Mouse (Mus musculus) spleen, postnatal 36 days (tissue): Measurements from ENCODE around the gene Abcb6.

Source experiments
- DNase-seq, 2 experiments: peaks; one replicate each; pipeline ENCODE4 v3.0.0; 2022; ENCODE audit warnings: low spot score in 2 of 2, mixed read lengths in 1 of 2

The Abcb6 gene

DNA sequence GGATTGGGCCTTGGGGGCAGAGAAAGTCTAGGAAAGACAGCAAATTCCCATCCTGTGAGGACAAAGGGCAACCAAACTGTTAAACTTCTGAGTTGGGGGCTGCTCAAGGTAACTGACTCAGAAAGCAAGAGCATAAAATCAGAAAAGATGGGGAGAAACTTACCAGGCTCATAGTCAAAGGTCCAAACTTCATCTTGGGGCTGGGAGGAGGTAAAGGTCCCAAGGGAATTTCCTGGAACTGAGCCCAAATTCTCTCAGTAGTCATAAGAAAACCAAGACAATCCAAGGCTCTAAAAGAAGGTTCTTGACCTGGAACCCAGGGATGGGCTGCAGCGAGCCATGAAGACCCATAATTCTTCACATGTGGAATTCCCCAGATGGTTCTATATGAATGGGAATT is 21.0 kb upstream of the Abcb6 start:
- DNase-seq = no peak

DNA sequence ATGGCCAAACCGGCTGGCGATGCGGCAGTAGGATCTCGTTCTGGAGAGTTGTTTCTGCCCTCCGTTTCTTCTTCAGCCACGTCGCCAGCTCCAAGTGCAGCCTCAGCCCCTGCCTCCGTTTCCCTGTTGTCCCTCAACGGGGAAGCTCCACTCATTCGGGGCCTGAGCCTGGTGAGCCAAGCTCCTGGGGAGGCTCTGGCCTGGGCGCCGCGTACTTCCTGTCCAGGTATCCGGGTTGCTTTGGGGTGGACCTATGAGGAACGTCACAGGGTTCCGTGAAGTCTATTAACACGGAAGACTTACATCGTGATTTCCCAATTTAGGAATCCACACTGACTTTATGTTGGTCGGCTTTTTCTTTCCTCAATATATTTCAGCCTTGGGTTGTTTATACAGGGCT is 12.3 kb upstream of the Abcb6 start:
- DNase-seq = peak in 1 of 2 experiments; percentile 46

- peak; percentile 97 to 98 for DNase-seq
Measured at GRCm38 (mm10) chr1:75191622-75192402, 11.6 kb upstream of the Abcb6 start, which contains the start of the genes Ankzf1 and Atg9a. Gene Ankzf1 (plus strand): TSS chr1:75192151. Gene Atg9a (minus strand): TSS chr1:75192196.

DNA sequence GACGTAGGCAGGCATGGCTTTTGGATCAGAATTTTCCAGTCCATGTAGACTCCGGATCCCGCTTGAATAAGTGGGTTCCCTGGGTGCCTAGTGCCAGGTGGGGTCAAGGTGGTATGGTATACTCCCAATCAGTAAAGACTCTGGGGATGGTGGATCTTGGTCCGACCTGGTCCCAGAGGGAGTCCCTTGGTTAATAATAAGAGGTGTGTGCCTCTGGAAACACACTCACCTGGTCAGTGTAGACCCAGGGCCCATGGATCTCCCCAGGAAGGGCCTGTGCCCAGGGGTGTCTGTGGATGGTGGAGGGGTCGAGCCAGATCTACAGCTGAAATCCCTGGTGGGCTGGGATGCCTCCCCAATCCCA is 11.0 kb upstream of the Abcb6 start:
- no peak for DNase-seq

DNA sequence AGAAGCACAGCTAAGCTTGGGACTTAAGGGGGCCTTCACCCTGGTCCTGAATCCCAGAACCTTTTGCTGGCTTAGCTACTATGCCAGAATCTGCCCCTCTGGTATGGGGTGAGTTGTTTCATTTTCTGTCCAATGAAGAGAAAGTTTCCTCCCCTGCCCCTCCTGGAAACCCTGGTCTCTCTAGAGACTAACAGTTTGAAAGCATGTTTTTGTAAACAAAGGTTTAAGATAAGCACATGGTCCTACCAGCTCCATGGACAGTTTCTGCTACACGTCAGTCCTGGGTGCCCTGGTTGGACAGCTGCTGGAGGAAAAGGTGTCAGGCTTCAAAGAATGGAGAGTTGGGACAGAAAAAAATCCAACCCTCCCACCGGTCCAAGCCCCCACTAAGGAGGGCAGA is 10.4 kb upstream of the Abcb6 start:
- DNase-seq = no peak

DNA sequence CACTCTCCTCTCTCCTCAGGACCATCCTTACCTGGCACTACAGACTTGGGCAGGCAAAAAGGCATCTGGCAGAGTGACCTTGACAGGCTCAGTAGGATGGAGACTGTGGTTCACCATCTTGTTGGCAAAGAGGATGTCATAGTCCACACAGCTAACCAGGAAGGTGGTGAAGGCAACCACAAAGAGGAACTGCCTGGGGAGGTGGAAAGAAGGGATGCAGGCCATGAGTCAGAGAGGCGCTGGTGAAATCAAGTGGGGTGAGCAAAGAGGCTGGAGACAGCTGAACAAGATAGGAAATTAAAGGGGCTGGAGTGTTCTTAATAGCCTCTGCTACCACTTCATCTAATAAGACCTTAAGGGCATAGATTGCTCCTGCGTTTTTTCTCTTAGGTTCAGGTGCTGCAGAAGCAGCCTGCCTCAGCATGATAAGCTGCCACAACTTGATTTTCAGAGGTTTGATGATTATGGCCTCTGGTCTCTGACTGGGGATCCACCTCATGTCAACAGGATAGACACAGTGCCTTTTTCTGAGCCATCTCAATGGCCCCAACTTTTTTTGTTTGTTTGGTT is 7.8 kb upstream of the Abcb6 start:
- no peak for DNase-seq

- DNase-seq = no peak
Measured at GRCm38 (mm10) chr1:75187126-75187525, 6.9 kb upstream of the Abcb6 start.

DNA sequence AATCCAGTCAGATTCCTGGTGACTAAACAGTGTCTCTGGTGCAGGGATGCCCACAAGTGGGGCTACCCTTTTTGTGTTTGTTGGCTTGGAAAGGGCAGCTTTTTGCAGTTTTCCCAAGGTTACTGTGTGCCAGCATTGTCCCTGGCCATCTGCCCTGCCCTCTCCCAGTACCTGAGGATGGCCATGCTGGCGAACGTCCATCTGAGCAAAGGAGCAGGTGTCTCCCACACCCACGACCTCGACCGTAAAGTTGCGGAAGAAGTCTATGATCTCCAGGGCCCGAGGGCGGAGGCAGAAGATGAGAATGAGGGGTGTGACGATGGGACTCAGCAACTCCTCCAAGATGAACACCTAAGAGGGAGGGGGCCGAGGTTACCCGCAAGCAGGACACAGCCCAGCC is 5.3 kb upstream of the Abcb6 start:
- DNase-seq = no peak

GRCm38 (mm10) chr1:75182160-75182559 is 2.0 kb upstream of the Abcb6 start:
- DNase-seq = no peak

DNA sequence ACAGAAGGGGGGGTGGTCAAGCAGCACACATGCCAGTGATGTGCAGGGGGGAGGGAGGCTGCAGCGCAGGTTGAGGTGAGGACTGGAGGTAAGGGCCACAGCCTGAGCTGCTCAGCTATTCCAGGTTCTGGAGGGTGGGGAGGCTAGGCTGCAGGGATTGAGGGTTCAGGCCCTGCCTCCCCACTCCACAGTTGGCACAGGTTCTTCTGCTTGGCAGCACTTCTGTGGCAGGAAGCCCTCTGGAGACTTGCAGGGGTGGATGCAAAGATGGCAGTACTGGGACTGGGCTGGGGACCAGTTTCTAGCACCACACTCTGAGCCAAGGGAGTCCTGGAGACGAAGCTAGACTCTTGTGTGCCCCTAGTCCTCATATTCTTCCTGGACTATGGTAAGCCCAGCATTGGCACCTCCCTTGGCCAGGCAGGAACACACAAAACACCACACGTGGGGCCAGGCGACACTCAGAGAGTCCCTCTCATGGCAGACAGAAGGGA is 1.2 kb upstream of the Abcb6 start:
- DNase-seq = no peak

DNA sequence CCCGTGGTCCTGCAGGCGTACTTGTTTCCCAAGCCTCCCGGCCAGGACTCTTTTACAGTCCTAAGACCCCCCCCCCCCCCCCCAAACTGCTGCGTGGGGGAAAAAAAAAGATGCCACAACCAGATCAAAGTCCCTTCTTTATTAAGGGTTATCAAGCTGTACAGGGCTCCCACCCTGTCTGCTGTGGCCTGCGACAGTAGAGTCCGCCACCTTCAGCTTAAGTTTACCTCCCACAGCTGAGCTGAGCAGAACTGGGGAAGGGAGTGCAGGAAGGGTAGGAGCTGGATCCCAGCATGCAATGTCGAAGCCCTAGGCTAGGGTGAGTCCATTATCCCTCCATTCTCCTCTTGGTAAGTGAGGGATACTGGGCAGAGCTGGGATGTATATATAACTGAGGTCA is 549 bp upstream of the Abcb6 start:
- no peak for DNase-seq

GRCm38 (mm10) chr1:75179334-75180104 is 673 bp downstream of the Abcb6 start:
- peak; percentile 22 to 60 for DNase-seq

DNA sequence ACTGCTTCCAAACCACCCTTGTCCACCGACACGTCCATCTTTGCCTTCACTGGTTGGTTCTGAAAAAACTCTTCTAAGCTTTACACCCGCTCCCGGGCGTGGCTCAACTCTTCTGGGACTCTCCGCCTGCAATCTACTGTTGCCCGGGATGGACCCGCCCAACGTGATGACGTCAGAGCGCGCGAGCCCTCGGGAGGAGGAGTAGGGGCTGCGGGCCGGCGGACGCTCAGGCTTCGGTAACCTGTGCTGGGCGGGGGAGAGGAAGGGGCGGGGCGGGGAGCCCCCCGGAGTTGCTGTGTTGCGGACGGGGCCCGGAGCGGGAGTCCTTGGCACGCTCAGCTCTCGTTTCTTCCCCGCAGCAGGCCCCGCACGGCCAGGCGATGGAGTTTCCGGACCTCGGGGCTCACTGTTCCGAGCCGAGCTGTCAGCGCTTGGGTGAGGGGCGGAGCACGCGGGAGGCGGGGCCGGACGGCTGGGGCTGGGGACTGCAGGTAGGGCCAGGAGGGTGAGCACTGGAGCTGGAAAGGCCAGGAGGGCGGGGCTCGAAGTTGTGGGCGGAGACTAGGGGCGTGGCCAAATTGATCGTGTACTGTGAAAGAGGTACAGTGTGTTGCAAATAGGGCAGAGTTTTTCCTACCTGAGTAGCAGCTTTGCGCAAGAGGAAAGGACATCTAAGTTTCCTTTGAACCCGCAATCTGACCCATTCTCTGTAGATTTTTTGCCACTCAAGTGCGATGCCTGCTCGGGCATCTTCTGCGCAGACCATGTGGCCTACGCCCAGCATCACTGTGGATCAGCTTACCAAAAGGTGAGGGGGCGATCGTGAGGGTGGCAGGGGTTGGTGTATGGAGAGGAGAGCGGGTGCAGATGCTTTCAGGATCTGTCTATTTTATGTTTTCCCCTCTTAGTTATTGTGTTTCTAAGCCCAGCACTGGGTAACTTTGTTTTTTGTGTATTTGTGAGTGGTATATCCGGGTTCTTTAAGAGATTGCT is 11.4 kb downstream of the Abcb6 start, which contains the start of gene Zfand2b:
TSS of gene Zfand2b (plus strand) at position 175 of the 993 bp plus-strand sequence.
- peak; percentile 96 to 97 for DNase-seq

- no peak for DNase-seq
Measured at GRCm38 (mm10) chr1:75168093-75168471, 12.1 kb downstream of the Abcb6 start.

DNA sequence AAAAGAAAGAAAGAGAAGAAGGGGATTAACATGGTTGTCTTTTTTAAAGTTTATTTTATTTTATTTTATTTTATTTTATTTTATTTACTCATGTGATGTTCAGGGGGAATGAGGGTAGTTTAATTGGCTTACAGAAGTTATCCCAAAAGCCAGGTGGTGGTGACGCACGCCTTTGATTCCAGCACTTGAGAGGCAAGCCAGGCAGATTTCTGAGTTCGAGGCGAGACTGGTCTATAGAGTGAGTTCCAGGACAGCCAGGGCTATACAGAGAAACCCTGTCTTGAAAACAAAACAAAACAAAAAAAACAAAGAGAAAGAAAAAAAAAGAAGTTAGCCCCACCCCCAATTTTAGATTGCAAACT is 20.0 kb downstream of the Abcb6 start:
- DNase-seq = no peak

DNA sequence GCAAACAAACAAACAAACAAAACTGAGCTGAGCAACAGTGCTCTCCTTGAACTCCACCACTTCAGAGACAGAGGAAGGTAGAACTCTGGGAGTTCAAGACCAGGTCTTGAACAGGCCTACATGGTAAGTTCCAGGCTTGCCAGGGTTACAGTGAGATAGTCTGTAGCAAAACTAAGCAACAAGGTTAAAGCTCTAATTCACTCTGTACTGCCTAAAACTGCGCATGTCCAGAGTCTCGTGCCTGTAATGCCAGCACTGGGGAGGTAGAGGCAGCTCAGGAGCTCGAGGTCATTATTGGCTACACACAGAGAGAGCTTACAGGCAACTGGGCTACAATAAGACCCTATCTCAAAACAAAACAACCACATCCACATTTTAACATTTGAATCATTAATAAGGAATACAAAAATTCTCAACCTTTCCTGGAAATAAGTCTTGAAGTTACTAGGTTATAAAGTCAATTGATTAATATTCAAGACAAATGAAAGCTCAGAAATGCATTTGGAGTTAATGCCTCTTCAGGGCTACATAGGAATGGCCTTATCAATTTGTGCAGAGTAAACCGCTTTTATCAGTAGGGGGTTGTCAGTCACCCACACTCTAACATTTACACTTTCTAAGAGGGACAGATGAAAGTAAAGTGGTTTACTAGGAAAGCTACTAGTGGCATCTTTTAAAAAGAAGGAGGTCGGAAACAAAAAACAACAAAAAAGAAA is 20.5 kb downstream of the Abcb6 start:
- DNase-seq = no peak

DNA sequence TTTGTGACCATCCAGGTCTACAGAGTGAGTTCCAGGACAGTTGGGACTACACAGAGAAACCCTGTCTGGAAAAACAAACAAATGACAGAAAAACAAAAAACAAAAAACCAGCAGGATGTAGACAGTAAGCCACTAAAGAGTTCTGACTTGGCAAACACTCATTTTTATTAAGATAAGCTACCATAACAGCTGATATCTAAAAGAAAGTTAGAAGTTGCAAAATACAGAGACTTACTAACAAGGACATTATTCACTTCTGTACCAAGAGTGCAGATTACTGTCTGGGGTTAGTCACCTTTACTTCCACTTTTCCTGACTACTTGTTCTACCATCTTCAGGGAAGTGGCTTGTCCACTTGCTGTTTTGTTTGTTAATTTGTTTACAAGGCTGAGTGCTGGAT is 21.2 kb downstream of the Abcb6 start:
- no peak for DNase-seq

GRCm38 (mm10) chr1:75155837-75156236 is 24.4 kb downstream of the Abcb6 start:
- no peak for DNase-seq

- DNase-seq = no peak
Measured at GRCm38 (mm10) chr1:75148727-75149126, 31.5 kb downstream of the Abcb6 start.

GRCm38 (mm10) chr1:75147411-75148135 is 32.6 kb downstream of the Abcb6 start:
- no peak for DNase-seq
